Mouse (Mus musculus) CH12.LX (cell line): ENCODE results near the gene Zdhhc6.

Experiments
- CHD2 ChIP-seq: IDR thresholded peaks from 2 replicates; pipeline ENCODE4 v1.6.1; 2011; ENCODE audit warnings: low read length, improper control_type of control experiment
- CTCF ChIP-seq, 2 experiments: IDR thresholded peaks in 1 of 2; conservative IDR thresholded peaks in 1 of 2; 2 replicates each; pipeline ENCODE4 v1.5.1; 2011 to 2012; ENCODE audit warnings: low read depth in 2 of 2, low read length in 2 of 2, improper control_type of control experiment in 1 of 2, inconsistent platforms in 1 of 2, mild to moderate bottlenecking in 1 of 2, moderate library complexity in 1 of 2
- MEF2A ChIP-seq: IDR thresholded peaks from 2 replicates; pipeline ENCODE4 v1.6.1; 2014; ENCODE audit warnings: low read depth, mild to moderate bottlenecking, inconsistent platforms, low read length, improper control_type of control experiment, borderline replicate concordance
- NELFE ChIP-seq: IDR thresholded peaks from 2 replicates; pipeline ENCODE4 v1.6.1; 2011; ENCODE audit warnings: low read depth, low read length, improper control_type of control experiment
- TCF12 ChIP-seq: IDR thresholded peaks from 2 replicates; pipeline ENCODE4 v1.6.1; 2014; ENCODE audit warnings: low read depth, mild to moderate bottlenecking, inconsistent platforms, low read length, improper control_type of control experiment
- UBTF ChIP-seq: IDR thresholded peaks from 2 replicates; pipeline ENCODE4 v1.6.1; 2012; ENCODE audit warnings: low read depth, mild to moderate bottlenecking, inconsistent platforms, low read length, improper control_type of control experiment, moderate library complexity

GRCm38 (mm10) chr19:55268150-55268549 is 47.7 kb downstream of the Zdhhc6 start:
- TF ChIP-seq NELFE (no peak), CHD2 (no peak), TCF12 (no peak), CTCF (conservative IDR thresholded peaks at IDR 0.05 in 1 of 2, IDR thresholded peaks at IDR 0.05 in 1 of 2; ENCODE audit: low read depth in 2 of 2, low read length in 2 of 2) (no peak), UBTF (no peak), MEF2A (no peak)
